Mouse (Mus musculus) kidney, embryonic 16.5 days (tissue): ENCODE measurements around the gene Gm4181. TPM values are rescaled to one million over a fixed set of nuclear protein-coding genes. Genes with fewer than 3 reads are reported as not detected.
"Not testable (repeated sequence)": the region's sequence is repeated elsewhere in the genome, so short reads cannot be mapped to it uniquely, and the experiment has no call there.

Experiments
- ATAC-seq: fragments of 200-750 bp; cut with Nextera tagmentation; 2 replicates; pipeline ENCODE4 v1.8.0; 2017; ENCODE audit warnings: moderate TSS enrichment; ENCODE audit not compliant: low FRiP score, low TSS enrichment
- H3K27ac ChIP-seq: fragments of 300-500 bp; sonication (generic); 2 replicates; pipeline ENCODE4 v1.5.1; 2014; ENCODE audit warnings: low read length
- H3K27me3 ChIP-seq: fragments of 300-500 bp; sonication (generic); 2 replicates; pipeline ENCODE4 v1.6.1; 2014; ENCODE audit warnings: low read length, control low read depth, mixed read lengths; ENCODE audit not compliant: insufficient read depth
- H3K36me3 ChIP-seq: fragments of 300-500 bp; sonication (generic); 2 replicates; pipeline ENCODE4 v1.6.1; 2014; ENCODE audit warnings: low read length, control low read depth, mixed read lengths; ENCODE audit not compliant: insufficient read depth
- H3K4me1 ChIP-seq: fragments of 300-500 bp; sonication (generic); 2 replicates; pipeline ENCODE4 v1.6.1; 2014; ENCODE audit warnings: low read length, control low read depth, mixed read lengths; ENCODE audit not compliant: insufficient read depth
- H3K4me2 ChIP-seq: fragments of 300-500 bp; sonication (generic); replicated peaks from 2 replicates; pipeline ENCODE4 v1.6.1; 2014; ENCODE audit warnings: low read depth, low read length
- H3K4me3 ChIP-seq: fragments of 300-500 bp; sonication (generic); 2 replicates; pipeline ENCODE4 v1.5.1; 2014; ENCODE audit warnings: mild to moderate bottlenecking, low read length
- H3K9ac ChIP-seq: fragments of 300-500 bp; sonication (generic); replicated peaks from 2 replicates; pipeline ENCODE4 v1.6.1; 2014; ENCODE audit warnings: low read length
- H3K9me3 ChIP-seq: fragments of 300-500 bp; sonication (generic); 2 replicates; pipeline ENCODE4 v1.6.1; 2016; ENCODE audit warnings: low read length, control low read depth
- WGBS: fragments of 180-500 bp; shearing (Covaris S2); extraction: QIAGEN DNeasy Blood & Tissue Kit; methylation state at CpG from one replicate; pipeline ENCODE4 v1.1.7; 2014; 5-methylcytosine and 5-hydroxymethylcytosine counted together
- polyA plus RNA-seq: library from polyadenylated mRNA; unstranded; fragments of >200 nt; fragmentation: Nextera tagmentation; extraction: Ambion mirVana; gene quantifications from 2 replicates; pipeline ENCODE4 v1.2.1, GENCODE M21; 2015

The Gm4181 gene
- polyA plus RNA-seq = not detected in 2 replicates

- 73% methylated on average over 1 of the region's 1 CpGs for WGBS
- H3K4me3 ChIP-seq, H3K4me1 ChIP-seq, ATAC-seq, H3K27ac ChIP-seq, H3K36me3 ChIP-seq, H3K9ac ChIP-seq, H3K27me3 ChIP-seq, H3K9me3 ChIP-seq, H3K4me2 ChIP-seq: not testable (repeated sequence)
Measured at GRCm38 (mm10) chr14:51635566-51635965, at the start of gene Gm4181. Gene Gm4181 (minus strand): TSS chr14:51635666.

GRCm38 (mm10) chr14:51677269-51677668 lies 41.8 kb upstream of the Gm4181 start:
- no peak for ATAC-seq
- WGBS = 82% methylated on average over 5 of the region's 5 CpGs
- no peaks in the 10 kb centered on the region for H3K36me3 ChIP-seq

GRCm38 (mm10) chr14:51632426-51632825 lies 3.0 kb downstream of the Gm4181 start:
- WGBS = 90% methylated on average over 1 of the region's 1 CpGs
- H3K4me2 ChIP-seq = not testable (repeated sequence)

More at GRCm38 (mm10) chr14:51677269-51677668, 41.8 kb upstream of the Gm4181 start:
- H3K9me3 ChIP-seq = no peaks in the 10 kb centered on the region
- no peaks in the 10 kb centered on the region for H3K4me1 ChIP-seq
- no peak overlapping the region for H3K4me2 ChIP-seq
- H3K9ac ChIP-seq = no peak overlapping the region
- H3K4me3 ChIP-seq = no peak overlapping the region
- no peak overlapping the region for H3K27ac ChIP-seq
- no peaks in the 10 kb centered on the region for H3K27me3 ChIP-seq

GRCm38 (mm10) chr14:51611210-51611609 lies 24.3 kb downstream of the Gm4181 start, which contains the start of gene Gm17078:
Gene Gm17078 (minus strand): TSS chr14:51611310.
- H3K4me1 ChIP-seq = no peaks in the 10 kb centered on the region
- no peak within 1 kb of the TSS for H3K4me3 ChIP-seq
- no peaks in the 10 kb centered on the region for H3K9me3 ChIP-seq
- H3K36me3 ChIP-seq = no peaks in the 10 kb centered on the region
- H3K9ac ChIP-seq = no peak within 1 kb of the TSS
- 89% methylated on average over 1 of the region's 1 CpGs for WGBS
- ATAC-seq = no peak
- H3K27me3 ChIP-seq = no peaks in the 10 kb centered on the region
- H3K4me2 ChIP-seq = no peak within 1 kb of the TSS
- H3K27ac ChIP-seq = no peak within 1 kb of the TSS

More at GRCm38 (mm10) chr14:51632426-51632825, 3.0 kb downstream of the Gm4181 start:
- not testable (repeated sequence) for ATAC-seq, H3K36me3 ChIP-seq, H3K27ac ChIP-seq, H3K4me1 ChIP-seq, H3K9ac ChIP-seq, H3K9me3 ChIP-seq, H3K4me3 ChIP-seq, H3K27me3 ChIP-seq

GRCm38 (mm10) chr14:51592039-51592438 lies 43.4 kb downstream of the Gm4181 start, which contains the start of gene Gm17174:
Gene Gm17174 (minus strand): TSS chr14:51592139.
- not testable (repeated sequence) for H3K4me1 ChIP-seq, H3K4me3 ChIP-seq, H3K27me3 ChIP-seq, H3K9me3 ChIP-seq, ATAC-seq, H3K9ac ChIP-seq, H3K36me3 ChIP-seq, H3K27ac ChIP-seq, H3K4me2 ChIP-seq
- 91% methylated on average over 4 of the region's 4 CpGs for WGBS

Other genes starting within 250 kb of the Gm4181 start
- gene Vmn2r88, start 224.8 kb downstream of the Gm4181 start, polyA plus RNA-seq = not detected in 2 replicates
- gene Vmn2r89, start 183.8 kb downstream of the Gm4181 start, polyA plus RNA-seq = not detected in 2 replicates
- not detected in 2 replicates for gene Gm5622, start 82.9 kb downstream of the Gm4181 start, polyA plus RNA-seq
- gene Gm17175, start 61.6 kb downstream of the Gm4181 start, polyA plus RNA-seq = not detected in 2 replicates
- gene Gm17174, start 43.5 kb downstream of the Gm4181 start, polyA plus RNA-seq = not detected in 2 replicates
- not detected in 2 replicates for gene Gm17078, start 24.4 kb downstream of the Gm4181 start, polyA plus RNA-seq
- not detected in 2 replicates for gene Gm17079, start 59.8 kb upstream of the Gm4181 start, polyA plus RNA-seq
- gene Gm5800, start 81.5 kb upstream of the Gm4181 start, polyA plus RNA-seq = not detected in 2 replicates
- gene Ang4, start 137.9 kb upstream of the Gm4181 start, polyA plus RNA-seq = not detected in 2 replicates
- not detected in 2 replicates for gene AY358078, start 164.4 kb upstream of the Gm4181 start, polyA plus RNA-seq
- not detected in 2 replicates for gene Ear6, start 218.0 kb upstream of the Gm4181 start, polyA plus RNA-seq
- 49.1 and 57.3 TPM in 2 replicates for gene Mettl17, start 249.2 kb upstream of the Gm4181 start, polyA plus RNA-seq